Mouse (Mus musculus) CD4-positive helper T cell, adult 2 months (primary cell): ENCODE data around the gene Ypel5.

ENCODE experiments used
- DNase-seq: peaks from one replicate; pipeline ENCODE4 v3.0.0-alpha.2; 2012; ENCODE audit warnings: low read depth, missing footprints, low spot score

The Ypel5 gene

DNA sequence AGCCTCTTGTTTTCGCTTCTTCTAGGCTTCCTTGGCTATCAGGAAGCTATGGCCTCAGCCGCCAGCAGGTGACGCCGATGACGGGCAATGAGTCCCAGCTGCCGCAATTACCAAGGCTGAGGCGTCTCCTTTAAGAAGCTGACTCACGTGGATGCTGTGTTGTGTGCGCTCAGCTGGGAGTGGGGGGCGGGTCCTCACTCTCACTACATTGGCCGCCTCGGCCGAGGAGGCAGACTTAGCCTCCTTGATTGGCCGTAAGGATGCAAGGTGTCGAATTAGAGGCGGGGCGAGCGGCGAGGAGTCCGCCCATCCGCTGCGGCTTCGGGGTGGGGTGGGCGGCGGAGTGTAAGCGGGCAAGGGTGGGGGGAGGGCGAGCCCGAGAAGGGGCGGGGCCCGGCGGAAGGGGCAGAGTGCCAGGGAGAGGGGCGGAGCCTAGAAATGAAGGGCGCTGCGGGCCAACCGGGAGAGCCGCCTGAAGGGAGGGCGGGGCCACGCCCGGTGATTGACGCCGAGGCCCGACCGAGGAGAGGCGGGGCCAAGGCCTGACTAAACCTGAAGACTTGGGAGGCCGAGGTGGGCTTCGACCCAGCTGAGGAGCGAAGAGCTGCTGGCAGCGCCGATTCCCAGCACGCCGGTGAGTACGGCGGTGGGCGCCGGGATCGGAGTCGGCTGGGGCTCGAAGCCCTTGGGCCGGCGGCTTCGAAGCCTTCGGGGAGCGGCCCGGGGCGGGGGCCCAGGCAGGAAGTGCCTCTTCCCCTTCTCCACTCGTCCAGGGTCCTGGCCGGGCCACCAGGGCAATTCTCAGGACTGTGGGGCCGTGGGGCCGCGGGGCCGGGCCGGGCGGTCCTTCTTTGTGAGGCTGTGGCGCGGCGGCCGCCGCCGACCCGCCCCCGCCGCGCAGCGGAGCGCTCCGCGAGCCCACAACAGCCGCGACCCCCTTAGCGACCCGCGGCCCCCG, at the start of gene Ypel5:
Ypel5 (plus strand) TSS at position 296 of the 958 bp plus-strand sequence.
- peak; percentile 100 for DNase-seq

DNA sequence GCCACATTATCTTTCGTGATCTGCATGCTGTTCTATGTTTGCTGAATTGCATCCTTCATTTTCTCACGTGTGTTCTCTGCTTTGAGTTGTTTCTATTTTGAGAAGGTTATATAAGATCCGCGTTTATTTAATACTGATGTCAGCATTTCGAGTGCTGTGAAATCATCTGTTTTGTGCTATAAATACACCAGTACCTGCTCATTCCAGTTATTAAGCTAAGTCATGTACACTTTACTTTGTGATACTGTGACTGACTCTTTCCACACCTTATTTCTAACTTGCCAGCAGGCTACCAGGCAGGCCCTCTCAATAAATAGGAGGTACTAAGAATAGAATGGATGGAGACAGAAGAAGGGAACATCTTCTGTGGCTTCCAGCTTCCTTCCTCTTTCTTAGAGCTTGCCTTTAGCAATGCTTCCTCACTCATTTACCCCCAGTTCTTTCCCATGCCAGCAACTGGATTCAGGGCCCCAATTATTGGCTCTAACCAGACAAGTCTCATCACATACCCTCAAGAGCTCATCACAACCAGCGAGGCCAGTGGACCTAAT, 48.3 kb upstream of the Ypel5 start:
- no peak for DNase-seq

DNA sequence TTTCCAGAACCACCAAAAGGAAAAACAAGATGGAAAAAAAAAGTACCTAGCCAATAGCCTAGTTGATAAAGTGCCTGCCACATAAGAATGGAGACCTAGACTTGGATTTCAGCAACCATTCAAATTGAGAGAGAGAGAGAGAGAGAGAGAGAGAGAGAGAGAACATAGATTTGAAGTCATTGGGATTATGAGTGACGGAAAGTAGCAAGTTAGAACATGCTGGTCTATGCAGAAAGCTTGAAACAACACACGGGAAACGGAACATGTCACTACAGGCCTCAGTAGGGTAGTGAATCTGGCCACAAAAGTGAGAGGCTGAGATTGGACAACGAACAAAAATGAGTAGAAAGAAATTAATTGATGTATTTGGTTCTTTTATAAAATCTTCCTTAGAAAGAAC, 43.0 kb upstream of the Ypel5 start:
- DNase-seq: no peak

DNA sequence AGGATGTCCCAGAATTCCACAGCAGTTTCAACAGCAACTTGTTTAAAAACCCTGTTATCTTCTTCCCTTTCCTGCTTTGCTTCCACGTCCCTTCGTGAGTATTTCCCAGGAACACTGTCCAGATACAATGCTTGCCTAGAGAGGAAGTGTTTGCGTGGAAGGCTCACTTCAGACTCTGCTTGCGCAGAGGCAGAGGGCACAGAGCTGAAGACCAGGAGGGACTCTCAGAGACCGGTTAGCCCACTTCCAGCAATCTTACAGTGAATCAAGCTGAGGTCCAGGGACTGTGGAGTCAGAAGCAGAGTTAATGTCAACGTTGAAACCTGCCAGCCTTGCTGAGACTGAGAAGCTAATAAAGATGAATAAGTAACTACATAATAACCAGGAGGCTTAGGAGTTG, 41.6 kb upstream of the Ypel5 start:
- no peak for DNase-seq

DNA sequence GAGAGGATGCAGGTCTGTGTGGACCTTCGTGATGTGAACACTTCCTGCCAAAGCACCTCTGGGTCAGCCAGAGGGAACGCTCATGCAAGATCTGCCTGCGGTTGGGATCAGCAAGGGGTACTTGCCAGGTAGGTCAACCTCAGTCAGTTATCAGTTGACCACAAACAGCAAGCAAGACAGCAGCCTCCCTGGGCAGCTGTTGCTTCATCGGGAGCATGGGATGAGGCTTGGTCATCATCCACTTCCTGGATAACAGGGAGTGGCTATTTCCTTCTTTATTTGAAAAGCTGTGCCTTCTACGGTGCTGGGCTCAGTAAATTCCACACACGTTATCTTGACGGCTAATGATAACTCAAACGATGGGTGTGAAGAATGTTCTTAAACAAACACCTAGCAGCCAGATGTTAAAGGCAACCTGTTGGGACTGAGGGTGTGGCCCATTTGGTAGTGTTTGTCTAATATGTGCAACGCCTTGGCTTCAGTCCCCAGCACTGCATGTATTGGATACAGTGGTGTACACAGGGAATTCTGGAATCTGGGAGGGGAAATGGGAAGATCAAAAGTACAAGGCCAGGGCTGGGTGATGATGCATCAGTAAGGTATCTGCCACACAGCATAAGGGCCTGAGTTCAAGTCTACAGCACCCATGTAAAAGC, 40.7 kb upstream of the Ypel5 start:
- no peak for DNase-seq

DNA sequence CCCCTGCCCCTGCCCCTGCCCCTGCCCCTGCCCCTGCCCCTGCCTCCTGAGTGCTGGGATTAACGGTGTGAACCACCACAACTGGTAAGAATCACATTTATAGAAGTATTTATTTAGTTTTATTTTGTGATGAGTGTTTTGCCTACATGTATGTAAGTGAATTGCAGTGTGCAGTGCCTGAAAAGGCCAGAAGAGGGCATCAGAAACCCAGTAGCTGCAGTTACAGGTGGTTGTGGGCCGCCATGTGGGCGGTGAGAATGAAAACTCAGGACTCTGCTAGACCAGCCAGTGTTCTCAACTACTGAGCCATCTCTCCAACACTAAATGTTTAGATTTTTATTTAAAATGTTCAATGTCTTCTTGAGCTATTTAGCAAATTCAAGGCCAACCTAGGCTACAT, 39.7 kb upstream of the Ypel5 start:
- DNase-seq: peak; percentile 16

DNA sequence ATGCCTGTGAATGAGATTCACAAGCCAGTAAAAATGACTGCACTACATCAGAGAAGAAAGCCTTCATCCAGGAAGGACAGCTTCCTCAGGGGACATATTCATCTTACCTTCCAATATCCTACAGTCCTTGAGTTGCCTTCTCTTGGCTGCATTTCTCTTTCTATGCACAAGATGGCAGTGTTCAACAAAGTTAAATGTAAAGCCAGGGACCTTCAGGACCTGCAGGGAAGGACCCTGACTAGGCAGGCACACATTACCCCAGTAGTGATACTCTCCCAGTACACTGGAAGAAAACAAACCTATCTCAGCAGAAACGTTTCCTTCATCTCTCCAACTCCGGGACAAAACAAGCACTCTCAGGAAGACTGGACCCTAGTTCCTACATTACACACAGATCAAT, 38.4 kb upstream of the Ypel5 start:
- peak; percentile 45 for DNase-seq

DNA sequence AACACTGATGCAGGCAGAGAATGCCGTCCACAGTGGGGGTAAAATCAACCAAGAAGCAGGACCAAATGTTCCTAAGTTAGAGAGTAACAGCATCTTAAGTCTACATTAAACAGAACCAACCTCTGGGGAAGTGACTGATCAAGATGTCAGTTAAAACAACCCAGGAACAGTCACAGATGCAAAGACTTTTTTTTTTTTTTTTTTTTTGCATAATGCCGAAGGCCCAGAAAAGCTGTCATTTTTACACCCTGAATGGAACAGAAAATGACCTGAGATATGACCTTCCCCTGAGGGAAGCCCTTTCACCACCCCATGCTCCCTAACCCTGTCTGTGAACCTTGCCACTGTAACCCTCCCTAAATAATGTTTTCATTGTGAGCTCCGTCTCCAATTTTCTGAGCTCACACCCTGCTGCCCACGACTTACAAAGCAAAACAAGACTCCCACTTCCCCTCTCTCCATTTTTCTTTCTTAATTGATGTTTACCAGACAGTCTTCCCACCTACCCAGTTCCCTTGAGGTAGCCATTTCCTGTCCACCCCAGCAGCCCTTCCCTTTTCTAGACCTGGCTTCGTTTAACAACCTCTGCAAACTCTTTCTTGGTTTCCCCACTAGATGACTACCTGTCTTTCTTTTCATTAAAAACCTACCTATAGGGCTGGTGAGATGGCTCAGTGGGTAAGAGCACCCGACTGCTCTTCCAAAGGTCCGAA, 26.2 kb upstream of the Ypel5 start:
- no peak for DNase-seq

DNA sequence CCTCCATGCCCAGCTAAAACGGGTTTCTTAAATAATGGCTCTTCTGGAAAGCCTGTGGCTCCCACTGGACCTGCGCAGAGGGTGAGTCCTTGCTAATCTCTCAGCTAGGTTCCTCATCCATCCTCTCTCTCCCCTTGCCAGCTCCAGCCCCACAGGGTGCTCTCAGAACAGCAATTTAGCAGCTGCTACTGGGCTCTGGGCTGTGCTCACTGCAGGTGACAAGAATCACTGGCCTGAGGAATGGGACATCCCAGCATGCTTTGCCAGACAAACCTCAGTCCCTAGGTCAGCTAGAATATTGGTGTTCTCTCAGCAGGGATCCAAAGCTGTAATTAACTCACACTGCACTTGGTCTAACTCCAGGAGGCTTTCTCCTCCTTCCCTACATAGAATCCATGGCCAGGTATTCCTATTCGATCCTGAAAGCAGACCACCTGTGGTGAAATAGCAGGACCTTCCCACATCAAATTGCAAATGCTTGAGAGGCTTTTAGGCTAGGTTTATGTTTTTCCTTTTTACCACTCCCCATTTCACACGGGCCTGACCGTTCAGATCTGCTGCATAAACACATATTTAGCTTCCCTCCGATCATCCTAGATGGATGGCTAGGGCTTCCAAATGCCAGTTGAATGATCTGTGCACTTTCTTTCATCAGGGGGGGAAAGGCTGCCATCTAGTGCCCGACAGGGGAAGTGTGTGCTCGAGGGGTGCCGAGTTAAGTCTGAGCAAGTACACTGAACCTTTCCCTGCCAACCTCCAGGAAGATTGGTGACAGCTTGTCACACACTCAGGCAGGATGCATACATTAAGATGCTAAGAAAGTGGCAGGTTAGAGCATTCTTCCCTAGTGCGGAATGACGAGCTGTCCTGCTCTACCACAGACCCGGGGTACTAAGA, 22.6 kb upstream of the Ypel5 start:
- peak; percentile 34 for DNase-seq

DNA sequence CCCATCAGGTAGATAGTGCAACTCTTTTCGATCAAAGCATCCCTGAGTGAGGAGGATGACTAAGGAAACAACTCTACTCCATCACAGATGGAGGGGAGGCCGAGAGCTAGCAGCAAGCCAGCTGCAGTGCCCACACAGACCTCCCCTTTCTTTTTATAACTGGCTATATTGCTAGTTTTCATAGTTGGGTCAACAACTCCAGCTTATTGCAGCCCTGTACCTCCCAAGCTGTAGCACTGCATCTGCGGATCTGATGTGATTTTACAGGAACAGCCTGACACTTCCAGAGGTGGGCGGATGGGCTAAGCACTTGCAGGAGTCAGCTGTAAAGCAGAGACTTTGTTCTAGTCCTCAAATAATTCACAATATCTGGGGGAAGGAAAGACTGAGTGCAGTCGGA, 18.7 kb upstream of the Ypel5 start:
- no peak for DNase-seq

DNA sequence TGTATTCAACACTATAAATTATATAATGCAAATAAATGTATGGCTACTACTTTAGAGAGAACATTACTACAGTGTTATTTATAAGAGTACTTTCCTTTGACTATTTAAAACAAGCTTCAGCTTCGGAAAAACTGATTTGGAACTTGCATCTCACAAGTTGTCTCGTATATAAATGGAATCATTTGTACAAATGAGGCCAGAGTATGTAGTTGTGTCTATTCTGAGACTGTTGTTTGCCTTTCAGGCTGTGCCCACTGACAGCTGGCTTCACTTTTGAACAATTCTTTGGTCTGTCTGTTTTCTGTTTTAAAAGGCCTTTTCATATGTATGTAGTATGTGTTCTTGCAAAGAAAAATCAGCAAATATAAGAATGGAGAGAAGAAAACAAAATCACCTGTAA, 16.5 kb upstream of the Ypel5 start:
- no peak for DNase-seq

DNA sequence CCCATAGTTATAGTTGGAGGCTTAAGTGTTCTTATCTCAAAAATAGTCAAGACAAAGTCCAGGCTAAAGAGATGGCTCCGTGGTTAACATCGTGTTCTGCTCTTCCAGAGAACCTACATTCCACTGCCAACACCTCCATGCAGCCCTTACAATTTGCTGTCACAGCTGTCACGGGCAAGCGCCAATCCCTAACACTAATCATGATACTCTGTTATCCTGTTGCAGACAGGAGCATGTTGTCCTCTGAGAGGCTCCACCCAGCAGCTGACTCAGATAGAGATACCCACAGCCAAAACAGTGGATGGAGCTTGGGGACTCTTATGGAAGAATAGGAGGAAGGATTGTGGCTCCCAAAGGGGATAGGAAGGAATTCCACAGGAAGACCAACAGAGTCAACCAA, 15.8 kb upstream of the Ypel5 start:
- DNase-seq: no peak

DNA sequence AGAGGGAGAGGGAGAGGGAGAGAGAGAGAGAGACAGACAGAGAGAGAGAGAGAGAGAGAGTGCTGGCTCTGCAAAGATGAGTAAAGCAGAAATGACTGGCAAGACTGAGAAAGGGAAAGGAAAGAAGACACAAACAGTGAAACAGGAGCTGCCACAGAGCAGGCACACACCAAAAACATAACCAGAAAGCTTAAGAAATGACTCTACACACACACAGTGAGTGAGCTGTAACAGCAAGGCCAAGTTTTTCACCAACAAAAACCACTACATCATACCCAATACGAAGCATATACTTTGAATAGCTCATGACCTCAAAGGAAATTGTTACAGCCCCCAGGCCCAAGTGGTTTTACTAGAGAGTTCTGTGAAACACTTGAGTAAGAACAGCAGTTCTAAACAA, 14.3 kb upstream of the Ypel5 start:
- no peak for DNase-seq

DNA sequence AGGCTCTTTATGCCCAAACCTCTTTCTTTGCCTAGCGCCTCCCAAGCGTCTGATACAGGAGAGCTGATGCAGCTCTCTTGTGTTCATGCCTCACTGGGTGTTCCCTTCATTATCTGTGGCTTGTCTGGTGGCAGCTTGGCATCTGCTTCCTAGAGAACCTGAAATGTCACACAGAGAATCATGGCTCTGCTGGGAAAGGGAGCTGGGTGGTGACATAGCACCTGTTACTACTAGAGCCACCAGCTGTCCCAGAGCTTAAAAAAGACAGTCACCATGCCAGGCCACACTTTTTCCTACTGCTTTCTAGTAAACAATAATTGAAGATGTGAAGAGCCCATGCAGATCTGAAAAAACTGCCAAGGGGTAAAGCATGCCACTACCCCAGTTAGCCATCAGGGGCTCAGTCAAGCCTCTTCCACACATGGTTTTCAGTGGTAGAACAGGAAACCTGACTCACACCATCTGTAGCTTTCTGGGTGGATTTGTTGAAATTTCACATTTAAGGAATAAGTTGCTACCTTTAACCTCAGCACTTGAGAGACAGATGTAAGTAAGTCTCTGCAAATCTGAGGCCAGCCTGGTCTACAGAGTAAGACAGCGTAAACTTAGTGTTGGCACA, 9.2 kb upstream of the Ypel5 start:
- no peak for DNase-seq

DNA sequence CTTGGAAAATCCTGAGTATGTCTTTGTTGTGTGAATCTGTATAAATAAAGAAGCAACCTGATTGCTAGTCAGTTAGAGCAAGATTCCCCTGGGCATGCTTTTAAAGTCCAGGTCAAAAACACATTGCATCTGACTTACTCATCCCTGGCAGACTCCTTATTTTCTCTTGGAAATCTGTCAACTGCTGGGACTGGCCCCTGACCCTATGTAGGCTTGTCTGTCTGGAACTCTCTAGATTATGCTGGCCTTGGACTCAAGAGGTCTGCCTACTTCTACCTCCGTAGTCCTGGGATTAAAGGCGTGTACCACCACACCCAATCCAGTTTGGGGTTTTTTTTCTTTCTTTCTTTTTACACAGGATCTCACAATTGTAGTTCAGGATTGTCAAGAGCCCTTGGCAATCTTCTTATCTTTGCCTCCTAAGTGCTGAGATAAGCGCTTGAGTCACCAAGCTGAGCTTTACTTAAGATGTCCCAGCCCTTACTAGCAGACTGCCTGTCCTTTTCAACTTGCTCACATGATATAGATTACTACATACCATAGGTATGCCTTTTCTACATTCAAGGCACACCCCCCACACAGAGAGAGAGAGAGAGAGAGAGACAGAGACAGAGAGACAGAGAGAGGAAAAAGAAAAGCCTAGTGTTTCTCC, 8.1 kb upstream of the Ypel5 start:
- DNase-seq: no peak

DNA sequence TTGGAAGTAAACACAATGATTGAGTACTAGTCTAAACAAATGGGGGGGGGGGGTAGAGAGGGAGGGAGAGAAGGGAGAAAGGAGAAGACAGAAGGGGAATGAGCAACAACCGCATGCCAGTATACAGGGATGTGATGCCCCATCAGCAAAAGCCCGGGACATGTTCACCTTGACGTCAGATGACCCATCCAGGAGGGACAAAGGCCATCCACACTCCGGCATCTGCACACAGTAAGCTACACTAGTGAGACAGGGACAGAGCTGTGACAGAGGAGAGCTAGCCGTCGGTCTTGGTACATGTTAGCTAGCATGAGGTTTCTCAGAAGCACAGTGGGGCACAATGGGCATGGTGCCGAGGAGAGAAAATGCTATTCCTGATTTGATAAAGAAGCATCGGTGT, 7.6 kb upstream of the Ypel5 start:
- DNase-seq: no peak

DNA sequence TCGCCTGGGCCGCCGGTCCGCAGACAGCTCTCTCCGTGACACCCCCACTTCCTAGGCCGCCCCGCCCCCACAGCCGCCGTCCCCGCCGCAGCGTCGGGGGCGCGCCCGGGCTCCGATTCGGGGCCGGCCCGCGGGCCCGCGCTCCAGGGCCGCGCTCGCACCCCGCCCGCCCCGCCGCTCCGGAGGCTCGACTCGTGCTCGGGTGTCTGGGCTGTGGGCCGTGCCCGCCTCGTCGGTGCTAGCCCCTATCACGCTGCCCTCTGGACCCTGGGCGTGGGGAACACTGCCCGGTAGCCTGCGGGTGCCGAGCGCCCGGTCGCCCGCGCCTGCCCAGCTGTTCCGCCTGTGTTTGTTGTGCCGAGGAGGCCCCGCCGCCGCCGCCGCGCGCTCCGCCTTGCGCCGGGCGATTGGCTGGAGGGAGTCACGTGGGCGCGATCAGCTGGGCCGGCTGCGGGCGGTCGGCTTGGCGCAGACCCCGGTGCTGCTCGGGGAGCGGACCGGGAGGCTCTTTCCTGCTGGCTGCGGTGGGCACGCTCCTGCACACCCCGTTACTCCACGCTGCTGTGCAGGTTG, 973 bp downstream of the Ypel5 start:
- peak; percentile 92 for DNase-seq

DNA sequence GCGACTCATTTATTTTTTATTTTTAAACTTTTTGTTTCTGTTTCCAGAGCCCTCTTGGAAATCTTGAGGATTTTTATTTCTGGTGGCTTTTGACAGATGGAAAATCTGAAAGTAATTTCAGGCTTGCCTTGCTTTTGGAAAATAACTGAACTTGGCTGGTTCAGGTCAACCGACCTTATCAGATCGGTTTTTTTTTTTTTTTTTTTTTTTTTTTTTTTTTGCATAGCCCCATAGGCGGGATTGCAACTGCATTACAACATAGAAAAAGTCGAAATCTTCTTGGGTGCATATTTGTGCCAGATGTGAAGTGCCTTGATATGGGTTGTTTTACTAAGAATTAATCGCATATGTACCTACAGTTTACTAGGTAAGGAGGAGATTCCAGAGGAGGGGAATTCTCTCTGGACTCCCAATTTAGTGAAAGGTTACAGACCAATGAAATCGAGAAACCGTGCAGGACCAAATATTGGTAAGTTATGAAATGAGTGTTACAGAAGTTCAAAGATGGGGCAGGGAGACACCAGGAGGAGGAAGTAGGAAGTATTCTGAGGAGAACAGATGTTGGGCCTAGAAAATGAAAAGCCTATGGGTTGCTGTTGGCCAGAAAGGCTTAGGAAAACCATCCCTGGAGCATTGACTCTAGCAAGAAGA, 1.7 kb downstream of the Ypel5 start:
- DNase-seq: no peak

DNA sequence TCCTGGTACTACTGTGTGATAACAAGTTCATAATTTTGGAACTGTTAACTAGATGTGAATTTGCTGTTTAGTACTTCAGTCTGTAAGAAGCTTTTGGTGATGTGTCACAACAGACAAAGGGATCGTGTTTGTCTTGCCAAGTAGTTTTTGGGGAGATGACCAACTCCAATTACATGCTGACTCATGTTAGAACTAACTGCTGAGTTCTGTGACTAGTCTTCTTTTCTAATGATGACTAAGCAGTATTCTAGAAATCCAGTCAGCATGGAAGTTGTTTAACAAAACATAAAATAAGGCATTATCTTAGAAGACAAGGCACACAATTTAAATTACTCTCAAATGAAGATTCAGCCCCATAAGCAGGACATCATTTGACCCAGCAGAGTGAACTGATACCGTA, 2.7 kb downstream of the Ypel5 start:
- no peak for DNase-seq
